Mouse (Mus musculus) forebrain, postnatal 0 days (tissue): ENCODE measurements around the gene Adamts9. TPM values are rescaled to one million over a fixed set of nuclear protein-coding genes. Genes with fewer than 3 reads are reported as not detected.

ENCODE experiments used
- ATAC-seq: fragments of 200-750 bp; cut with Nextera tagmentation; 2 replicates; pipeline ENCODE4 v1.8.0; 2017; ENCODE audit warnings: mild to moderate bottlenecking, moderate library complexity
- DNase-seq: peaks from one replicate; pipeline ENCODE4 v3.0.0-alpha.2; 2015
- H3K27ac ChIP-seq: fragments of 300-500 bp; sonication (generic); 2 replicates; pipeline ENCODE4 v1.5.1; 2014; ENCODE audit warnings: low read depth, mild to moderate bottlenecking, antibody characterized with exemption, low read length, moderate library complexity, mixed read lengths
- H3K27me3 ChIP-seq: fragments of 300-500 bp; sonication (generic); 2 replicates; pipeline ENCODE4 v1.6.1; 2014; ENCODE audit warnings: mild to moderate bottlenecking, low read length, mixed read lengths; ENCODE audit not compliant: insufficient read depth
- H3K36me3 ChIP-seq: fragments of 300-500 bp; sonication (generic); 2 replicates; pipeline ENCODE4 v1.6.1; 2014; ENCODE audit warnings: mild to moderate bottlenecking, moderate library complexity; ENCODE audit not compliant: insufficient read depth
- H3K4me1 ChIP-seq: fragments of 300-500 bp; sonication (generic); 2 replicates; pipeline ENCODE4 v1.6.1; 2014; ENCODE audit warnings: antibody characterized with exemption; ENCODE audit not compliant: insufficient read depth
- H3K4me2 ChIP-seq: fragments of 300-500 bp; sonication (generic); 2 replicates; pipeline ENCODE4 v1.6.1; 2014; ENCODE audit warnings: low read depth, mild to moderate bottlenecking, moderate library complexity
- H3K4me3 ChIP-seq: fragments of 300-500 bp; sonication (generic); 2 replicates; pipeline ENCODE4 v1.5.1; 2014; ENCODE audit warnings: low read depth, low read length, mixed read lengths
- H3K9ac ChIP-seq: fragments of 300-500 bp; sonication (generic); 2 replicates; pipeline ENCODE4 v1.6.1; 2014; ENCODE audit warnings: mild to moderate bottlenecking
- H3K9me3 ChIP-seq: fragments of 300-500 bp; sonication (generic); 2 replicates; pipeline ENCODE4 v1.6.1; 2016; ENCODE audit warnings: low read length
- CTCF ChIP-seq: sonication (generic); IDR thresholded peaks from 2 replicates; pipeline ENCODE4 v1.5.1; 2016; ENCODE audit warnings: antibody characterized with exemption, control low read depth, low read depth
- WGBS: fragments of 180-500 bp; shearing (Covaris S2); extraction: QIAGEN DNeasy Blood & Tissue Kit; methylation state at CpG from one replicate; pipeline ENCODE4 v1.1.7; 2014; 5-methylcytosine and 5-hydroxymethylcytosine counted together
- polyA plus RNA-seq: library from polyadenylated mRNA; unstranded; fragments of >200 nt; fragmentation: Nextera tagmentation; extraction: Ambion mirVana; gene quantifications from 2 replicates; pipeline ENCODE4 v1.2.1, GENCODE M21; 2015
- total RNA-seq: library from RNA; depleted of rRNA; stranded (reverse); fragments of >200 nt; gene quantifications from 2 replicates; pipeline ENCODE4 v1.2.3, GENCODE M21; 2014

The Adamts9 gene
- total and polyA plus RNA-seq, 2 experiments from 2014 or later: 0.62 to 7.3 TPM

- DNase-seq: no peak
- Histone ChIP-seq H3K4me1 (no peaks in the 10 kb centered on the region), H3K4me3 (no peak overlapping the region), H3K27ac (no peak overlapping the region), H3K4me2 (no peak overlapping the region), H3K9ac (no peak overlapping the region), H3K36me3 (no peaks in the 10 kb centered on the region), H3K27me3 (no peaks in the 10 kb centered on the region), H3K9me3 (no peaks in the 10 kb centered on the region)
- no peak for ATAC-seq
- WGBS: 44% methylated on average over 7 of the region's 7 CpGs
- TF ChIP-seq CTCF: no peak
These were observed 119.3 kb downstream of the Adamts9 start for GRCm38 (mm10) chr6:92823991-92824390.

GRCm38 (mm10) chr6:92822006-92822405 is 121.3 kb downstream of the Adamts9 start:
- TF ChIP-seq CTCF: no peak
- Histone ChIP-seq H3K27ac (no peak overlapping the region), H3K36me3 (no peaks in the 10 kb centered on the region), H3K9ac (no peak overlapping the region), H3K4me2 (no peak overlapping the region), H3K4me3 (no peak overlapping the region), H3K9me3 (no peaks in the 10 kb centered on the region), H3K4me1 (no peaks in the 10 kb centered on the region), H3K27me3 (no peaks in the 10 kb centered on the region)
- no peak for ATAC-seq
- WGBS: 45% methylated on average over 6 of the region's 6 CpGs
- DNase-seq: no peak

GRCm38 (mm10) chr6:92821606-92822005 is 121.7 kb downstream of the Adamts9 start:
- 12% methylated on average over 5 of the region's 5 CpGs for WGBS
- no peaks in the 10 kb centered on the region for H3K9me3 ChIP-seq
- no peaks in the 10 kb centered on the region for H3K36me3 ChIP-seq
- H3K4me3 ChIP-seq: no peak overlapping the region
- no peak overlapping the region for H3K4me2 ChIP-seq
- no peaks in the 10 kb centered on the region for H3K27me3 ChIP-seq
- H3K9ac ChIP-seq: no peak overlapping the region
- DNase-seq (no peak), ATAC-seq (no peak)
- no peaks in the 10 kb centered on the region for H3K4me1 ChIP-seq
- TF ChIP-seq CTCF: no peak
- H3K27ac ChIP-seq: no peak overlapping the region

- ATAC-seq (no peak), DNase-seq (no peak)
- Histone ChIP-seq H3K9me3 (no peaks in the 10 kb centered on the region), H3K4me3 (no peak overlapping the region), H3K27me3 (no peaks in the 10 kb centered on the region), H3K4me1 (no peaks in the 10 kb centered on the region), H3K36me3 (no peaks in the 10 kb centered on the region), H3K27ac (no peak overlapping the region), H3K9ac (no peak overlapping the region), H3K4me2 (no peak overlapping the region)
- TF ChIP-seq CTCF: no peak
- 24% methylated on average over 8 of the region's 8 CpGs for WGBS
These were observed 125.6 kb downstream of the Adamts9 start for GRCm38 (mm10) chr6:92817661-92818060.

- no peak for TF ChIP-seq CTCF
- H3K9ac ChIP-seq: no peak within 1 kb of the TSS
- no peak within 1 kb of the TSS for H3K4me3 ChIP-seq
- no peaks in the 10 kb centered on the region for H3K9me3 ChIP-seq
- no peaks in the 10 kb centered on the region for H3K4me1 ChIP-seq
- WGBS: 7% methylated on average over 8 of the region's 8 CpGs
- DNase-seq (peak; percentile 10), ATAC-seq (no peak)
- H3K36me3 ChIP-seq: no peaks in the 10 kb centered on the region
- peak within 1 kb of the TSS; percentile 23; the same call in 1 of the 2 replicates for H3K4me2 ChIP-seq
- no peaks in the 10 kb centered on the region for H3K27me3 ChIP-seq
- H3K27ac ChIP-seq: no peak within 1 kb of the TSS
These were observed 127.0 kb downstream of the Adamts9 start, which contains the start of gene A730049H05Rik for GRCm38 (mm10) chr6:92816311-92816751. TSS of gene A730049H05Rik (plus strand) at chr6:92816478.

GRCm38 (mm10) chr6:92812702-92813370 is 130.5 kb downstream of the Adamts9 start:
- no peak overlapping the region for H3K4me2 ChIP-seq
- H3K27me3 ChIP-seq: no peaks in the 10 kb centered on the region
- H3K27ac ChIP-seq: no peak overlapping the region
- H3K9me3 ChIP-seq: no peaks in the 10 kb centered on the region
- ATAC-seq: peak; percentile 50; the same call in 1 of the 2 replicates
- H3K36me3 ChIP-seq: no peaks in the 10 kb centered on the region
- H3K4me3 ChIP-seq: no peak overlapping the region
- no peak overlapping the region for H3K9ac ChIP-seq
- peak; percentile 47 for DNase-seq
- 44% methylated on average over 2 of the region's 2 CpGs for WGBS
- TF ChIP-seq CTCF: no peak
- H3K4me1 ChIP-seq: no peaks in the 10 kb centered on the region

- Histone ChIP-seq H3K9ac (no peak overlapping the region), H3K27me3 (no peaks in the 10 kb centered on the region), H3K4me1 (no peaks in the 10 kb centered on the region), H3K4me3 (no peak overlapping the region), H3K36me3 (no peaks in the 10 kb centered on the region), H3K4me2 (no peak overlapping the region), H3K9me3 (no peaks in the 10 kb centered on the region), H3K27ac (no peak overlapping the region)
- no peak for TF ChIP-seq CTCF
- DNase-seq: no peak
- no peak for ATAC-seq
These were observed 131.7 kb downstream of the Adamts9 start for GRCm38 (mm10) chr6:92811566-92811965.
